Mouse (Mus musculus) midbrain, embryonic 11.5 days (tissue): ENCODE data around the gene 8030411F24Rik. TPM values are rescaled to one million over a fixed set of nuclear protein-coding genes. Genes with fewer than 3 reads are reported as not detected.
A peak's percentile ranks its signal among the peaks of the same experiment; 100 is the strongest.

ENCODE experiments used
- ATAC-seq: fragments of 200-750 bp; cut with Nextera tagmentation; 2 replicates; pipeline ENCODE4 v1.8.0; 2017; ENCODE audit warnings: moderate TSS enrichment, moderate library complexity; ENCODE audit not compliant: low FRiP score
- DNase-seq: peaks from one replicate; pipeline ENCODE4 v3.0.0; 2015; ENCODE audit warnings: low spot score; ENCODE audit errors: missing footprints
- H3K27ac ChIP-seq: fragments of 300-500 bp; sonication (generic); 2 replicates; pipeline ENCODE4 v1.5.1; 2014; ENCODE audit warnings: low read depth, low read length
- H3K27me3 ChIP-seq: fragments of 300-500 bp; sonication (generic); 2 replicates; pipeline ENCODE4 v1.6.1; 2014; ENCODE audit warnings: mild to moderate bottlenecking, low read length, moderate library complexity, mixed read lengths; ENCODE audit not compliant: control insufficient read depth, insufficient read depth
- H3K36me3 ChIP-seq: fragments of 300-500 bp; sonication (generic); 2 replicates; pipeline ENCODE4 v1.6.1; 2014; ENCODE audit warnings: mild to moderate bottlenecking, low read length, moderate library complexity, mixed read lengths; ENCODE audit not compliant: control insufficient read depth, insufficient read depth
- H3K4me1 ChIP-seq: fragments of 300-500 bp; sonication (generic); 2 replicates; pipeline ENCODE4 v1.6.1; 2014; ENCODE audit warnings: low read length; ENCODE audit not compliant: control insufficient read depth, insufficient read depth
- H3K4me2 ChIP-seq: fragments of 300-500 bp; sonication (generic); 2 replicates; pipeline ENCODE4 v1.6.1; 2014; ENCODE audit warnings: mild to moderate bottlenecking, moderate library complexity
- H3K4me3 ChIP-seq: fragments of 300-500 bp; sonication (generic); 2 replicates; pipeline ENCODE4 v1.5.1; 2014; ENCODE audit warnings: low read depth, low read length
- H3K9ac ChIP-seq: fragments of 300-500 bp; sonication (generic); 2 replicates; pipeline ENCODE4 v1.6.1; 2014; ENCODE audit warnings: low read length
- H3K9me3 ChIP-seq: fragments of 300-500 bp; sonication (generic); 2 replicates; pipeline ENCODE4 v1.6.1; 2016; ENCODE audit warnings: low read length; ENCODE audit not compliant: control insufficient read depth
- WGBS: fragments of 180-500 bp; shearing (Covaris S2); extraction: QIAGEN DNeasy Blood & Tissue Kit; methylation state at CpG from one replicate; pipeline ENCODE4 v1.1.7; 2014; 5-methylcytosine and 5-hydroxymethylcytosine counted together
- polyA plus RNA-seq: library from polyadenylated mRNA; unstranded; fragments of >200 nt; fragmentation: Nextera tagmentation; extraction: Ambion mirVana; gene quantifications from 2 replicates; pipeline ENCODE4 v1.2.1, GENCODE M21; 2014

8030411F24Rik gene
- not detected in 2 replicates for polyA plus RNA-seq

- H3K4me1 ChIP-seq: no peaks in the 10 kb centered on the region
- no peak within 1 kb of the TSS for H3K4me3 ChIP-seq
- no peak within 1 kb of the TSS for H3K4me2 ChIP-seq
- no peak within 1 kb of the TSS for H3K27ac ChIP-seq
- no peak within 1 kb of the TSS for H3K9ac ChIP-seq
- no peaks in the 10 kb centered on the region for H3K9me3 ChIP-seq
- H3K36me3 ChIP-seq: no peaks in the 10 kb centered on the region
- no peak for ATAC-seq
- no peak for DNase-seq
- 5% methylated on average over 1 of the region's 1 CpGs for WGBS
- H3K27me3 ChIP-seq: no peaks in the 10 kb centered on the region
These were observed at the start of gene 8030411F24Rik for GRCm38 (mm10) chr2:148781709-148782108. 8030411F24Rik (plus strand) TSS chr2:148782009.

GRCm38 (mm10) chr2:148732327-148733000 lies 49.3 kb upstream of the 8030411F24Rik start, which contains the start of gene Napb:
Napb (minus strand) TSS chr2:148732467.
- peak within 1 kb of the TSS; percentile 66 for H3K4me3 ChIP-seq
- H3K9ac ChIP-seq: peak within 1 kb of the TSS; percentile 83
- H3K4me1 ChIP-seq: peaks cover 4% of the 10 kb centered on the region; the same call in 1 of the 2 replicates
- H3K27me3 ChIP-seq: no peaks in the 10 kb centered on the region
- peaks cover 5% of the 10 kb centered on the region; the same call in 1 of the 2 replicates for H3K9me3 ChIP-seq
- ATAC-seq (peak; percentile 100), DNase-seq (peak; percentile 99)
- no peak within 1 kb of the TSS for H3K27ac ChIP-seq
- 4% methylated on average over 18 of the region's 18 CpGs for WGBS
- no peaks in the 10 kb centered on the region for H3K36me3 ChIP-seq
- peak within 1 kb of the TSS; percentile 94 for H3K4me2 ChIP-seq

GRCm38 (mm10) chr2:148743001-148743400 lies 38.8 kb upstream of the 8030411F24Rik start:
- ATAC-seq (no peak), DNase-seq (no peak)
- no peaks in the 10 kb centered on the region for H3K36me3 ChIP-seq
- H3K9ac ChIP-seq: no peak overlapping the region
- no peak overlapping the region for H3K4me3 ChIP-seq
- WGBS: 79% methylated on average over 3 of the region's 3 CpGs
- no peaks in the 10 kb centered on the region for H3K27me3 ChIP-seq
- no peak overlapping the region for H3K27ac ChIP-seq
- no peaks in the 10 kb centered on the region for H3K9me3 ChIP-seq
- no peaks in the 10 kb centered on the region for H3K4me1 ChIP-seq
- no peak overlapping the region for H3K4me2 ChIP-seq

- DNase-seq (peak; percentile 35), ATAC-seq (no peak)
- Histone ChIP-seq H3K4me1 (no peaks in the 10 kb centered on the region), H3K4me3 (no peak overlapping the region), H3K27me3 (no peaks in the 10 kb centered on the region), H3K9me3 (no peaks in the 10 kb centered on the region), H3K36me3 (no peaks in the 10 kb centered on the region), H3K27ac (no peak overlapping the region), H3K4me2 (no peak overlapping the region), H3K9ac (no peak overlapping the region)
- WGBS: 85% methylated on average over 3 of the region's 3 CpGs
These were observed 37.9 kb upstream of the 8030411F24Rik start for GRCm38 (mm10) chr2:148743846-148744407.

- Histone ChIP-seq H3K4me3 (no peak within 1 kb of the TSS), H3K27me3 (no peaks in the 10 kb centered on the region), H3K9ac (no peak within 1 kb of the TSS), H3K4me1 (no peaks in the 10 kb centered on the region), H3K9me3 (no peaks in the 10 kb centered on the region), H3K36me3 (no peaks in the 10 kb centered on the region), H3K27ac (no peak within 1 kb of the TSS), H3K4me2 (no peak within 1 kb of the TSS)
- DNase-seq: no peak
- WGBS: 74% methylated on average over 1 of the region's 1 CpGs
- ATAC-seq: no peak
These were observed 31.8 kb upstream of the 8030411F24Rik start, which contains the start of gene Cstl1 for GRCm38 (mm10) chr2:148750058-148750457. Cstl1 (plus strand) TSS chr2:148750358.

GRCm38 (mm10) chr2:148751893-148752813 lies 29.7 kb upstream of the 8030411F24Rik start:
- DNase-seq: peak; percentile 95
- H3K9me3 ChIP-seq: no peaks in the 10 kb centered on the region
- no peak overlapping the region for H3K9ac ChIP-seq
- H3K27ac ChIP-seq: no peak overlapping the region
- 19% methylated on average over 15 of the region's 15 CpGs for WGBS
- ATAC-seq: peak; percentile 82
- no peaks in the 10 kb centered on the region for H3K36me3 ChIP-seq
- no peaks in the 10 kb centered on the region for H3K27me3 ChIP-seq
- H3K4me2 ChIP-seq: peak overlapping the region; percentile 29; the same call in 1 of the 2 replicates
- no peak overlapping the region; the same call in 1 of the 2 replicates for H3K4me3 ChIP-seq
- H3K4me1 ChIP-seq: no peaks in the 10 kb centered on the region

GRCm38 (mm10) chr2:148754310-148754846 lies 27.4 kb upstream of the 8030411F24Rik start:
- 80% methylated on average over 1 of the region's 1 CpGs for WGBS
- Histone ChIP-seq H3K36me3 (no peaks in the 10 kb centered on the region), H3K27me3 (no peaks in the 10 kb centered on the region), H3K4me1 (no peaks in the 10 kb centered on the region), H3K4me3 (no peak overlapping the region), H3K4me2 (no peak overlapping the region), H3K9ac (no peak overlapping the region), H3K27ac (no peak overlapping the region), H3K9me3 (no peaks in the 10 kb centered on the region)
- no peak for ATAC-seq
- peak; percentile 70 for DNase-seq

- 96% methylated on average over 1 of the region's 1 CpGs for WGBS
- no peaks in the 10 kb centered on the region for H3K27me3 ChIP-seq
- no peak overlapping the region for H3K27ac ChIP-seq
- H3K36me3 ChIP-seq: no peaks in the 10 kb centered on the region
- no peak overlapping the region for H3K4me3 ChIP-seq
- no peak overlapping the region for H3K9ac ChIP-seq
- H3K4me2 ChIP-seq: no peak overlapping the region
- no peaks in the 10 kb centered on the region for H3K9me3 ChIP-seq
- ATAC-seq (no peak), DNase-seq (no peak)
- no peaks in the 10 kb centered on the region for H3K4me1 ChIP-seq
These were observed 18.0 kb upstream of the 8030411F24Rik start for GRCm38 (mm10) chr2:148763648-148764388.
